Mouse (Mus musculus) cerebellum, adult 8-10 months (tissue): ENCODE measurements around the gene Rhoa.

Experiments
- DNase-seq: peaks from one replicate; pipeline ENCODE4 v3.0.0; 2022

Gene Rhoa

GRCm38 (mm10) chr9:108341801-108342200 is 35.9 kb downstream of the Rhoa start:
- DNase-seq, result no peak

- DNase-seq, result no peak
Observed at GRCm38 (mm10) chr9:108342301-108342831, 36.4 kb downstream of the Rhoa start.

- DNase-seq, result no peak
Observed at GRCm38 (mm10) chr9:108343331-108343730, 37.4 kb downstream of the Rhoa start.

GRCm38 (mm10) chr9:108343835-108344234 is 37.9 kb downstream of the Rhoa start:
- DNase-seq, result no peak

- no peak for DNase-seq
Observed at GRCm38 (mm10) chr9:108344471-108344870, 38.5 kb downstream of the Rhoa start.

GRCm38 (mm10) chr9:108347024-108347423 is 41.1 kb downstream of the Rhoa start:
- DNase-seq, result no peak

GRCm38 (mm10) chr9:108347540-108348289 is 41.8 kb downstream of the Rhoa start, which contains the start of gene Usp4:
Usp4 (plus strand) TSS chr9:108347853.
- peak; percentile 84 for DNase-seq

- DNase-seq, result no peak
Observed at GRCm38 (mm10) chr9:108348290-108348680, 42.4 kb downstream of the Rhoa start.

GRCm38 (mm10) chr9:108349727-108350126 is 43.8 kb downstream of the Rhoa start:
- no peak for DNase-seq

- DNase-seq, result no peak
Observed at GRCm38 (mm10) chr9:108378234-108378633, 72.3 kb downstream of the Rhoa start.

GRCm38 (mm10) chr9:108378736-108379135 is 72.8 kb downstream of the Rhoa start:
- DNase-seq, result no peak

- no peak for DNase-seq
Observed at GRCm38 (mm10) chr9:108379294-108379693, 73.4 kb downstream of the Rhoa start.

GRCm38 (mm10) chr9:108381382-108381781 is 75.5 kb downstream of the Rhoa start:
- DNase-seq, result no peak

GRCm38 (mm10) chr9:108385006-108385405 is 79.1 kb downstream of the Rhoa start:
- DNase-seq, result no peak

GRCm38 (mm10) chr9:108386816-108387215 is 80.9 kb downstream of the Rhoa start:
- DNase-seq, result no peak
